Mouse (Mus musculus) kidney, adult 18-20 months (tissue): ENCODE measurements around the gene Sapcd1.

ENCODE experiments used
- DNase-seq: peaks from one replicate; pipeline ENCODE4 v3.0.0; 2021

Sapcd1 gene

GRCm38 (mm10) chr17:35027277-35028068, at the start of gene Sapcd1:
Gene Sapcd1, minus strand, starts transcription at chr17:35028016.
- DNase-seq = no peak

- no peak for DNase-seq
Observed at GRCm38 (mm10) chr17:35077285-35077684, 49.5 kb upstream of the Sapcd1 start.

- no peak for DNase-seq
Observed at GRCm38 (mm10) chr17:35076507-35077176, 48.8 kb upstream of the Sapcd1 start, which contains the start of gene Ly6g6e. Gene Ly6g6e, plus strand, starts transcription at chr17:35076902.

GRCm38 (mm10) chr17:35074097-35074496, 46.3 kb upstream of the Sapcd1 start:
- DNase-seq = no peak

GRCm38 (mm10) chr17:35071454-35071853, 43.6 kb upstream of the Sapcd1 start:
- DNase-seq = no peak

- DNase-seq = no peak
Observed at GRCm38 (mm10) chr17:35070556-35071229, 42.9 kb upstream of the Sapcd1 start.

GRCm38 (mm10) chr17:35068213-35068914, 40.5 kb upstream of the Sapcd1 start:
- DNase-seq = no peak

- no peak for DNase-seq
Observed at GRCm38 (mm10) chr17:35066084-35066483, 38.3 kb upstream of the Sapcd1 start, which contains the start of gene Mpig6b. Gene Mpig6b, minus strand, starts transcription at chr17:35066184.

- peak; percentile 82 for DNase-seq
Observed at GRCm38 (mm10) chr17:35064951-35065947, 37.4 kb upstream of the Sapcd1 start, which contains the start of gene Ly6g6c. Gene Ly6g6c, plus strand, starts transcription at chr17:35065388.

GRCm38 (mm10) chr17:35064378-35064877, 36.6 kb upstream of the Sapcd1 start:
- DNase-seq = no peak

GRCm38 (mm10) chr17:35063466-35063865, 35.6 kb upstream of the Sapcd1 start:
- no peak for DNase-seq

GRCm38 (mm10) chr17:35061299-35061698, 33.5 kb upstream of the Sapcd1 start:
- DNase-seq = no peak

- peak; percentile 23 for DNase-seq
Observed at GRCm38 (mm10) chr17:35060737-35061297, 33.0 kb upstream of the Sapcd1 start.

- no peak for DNase-seq
Observed at GRCm38 (mm10) chr17:35060071-35060470, 32.3 kb upstream of the Sapcd1 start.

GRCm38 (mm10) chr17:35058911-35059892, 31.4 kb upstream of the Sapcd1 start, which contains the start of gene Ddah2:
Gene Ddah2, plus strand, starts transcription at chr17:35059035.
- DNase-seq = peak; percentile 89

- no peak for DNase-seq
Observed at GRCm38 (mm10) chr17:35058316-35058715, 30.5 kb upstream of the Sapcd1 start.

- DNase-seq = no peak
Observed at GRCm38 (mm10) chr17:35057090-35057489, 29.3 kb upstream of the Sapcd1 start.

- DNase-seq = no peak
Observed at GRCm38 (mm10) chr17:35055691-35056495, 28.1 kb upstream of the Sapcd1 start.
